Mouse (Mus musculus): ENCODE data around the gene Emg1.

DNA sequence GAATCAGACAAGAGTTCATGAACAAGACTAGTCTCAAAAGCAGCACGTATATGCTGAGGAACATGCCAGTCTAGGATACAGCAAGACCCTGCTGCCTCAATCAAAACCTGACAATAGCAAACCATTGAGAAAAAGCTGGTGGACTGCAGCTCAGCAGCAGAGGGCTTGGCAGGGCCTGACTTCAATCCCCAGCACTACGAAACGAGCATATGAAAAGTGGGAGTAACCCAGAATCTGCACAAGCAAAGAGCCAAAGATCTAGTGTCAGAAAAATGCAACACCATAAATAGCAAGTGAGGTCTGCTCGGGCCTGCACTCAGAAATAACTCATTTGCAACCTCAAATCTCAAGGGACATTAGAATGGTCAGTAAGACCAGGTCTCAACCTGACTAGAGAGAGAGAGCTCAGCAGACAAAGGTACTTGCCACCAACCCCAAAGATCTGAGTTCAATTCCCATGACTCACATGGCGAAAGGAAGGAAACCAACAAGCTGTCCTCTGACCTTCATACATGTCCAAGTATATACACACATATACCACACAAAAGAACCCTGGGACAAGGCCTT, 5.8 kb downstream of the Emg1 start:
- no peak for TF ChIP-seq CTCF (IDR thresholded peaks at IDR 0.05; ENCODE audit: low read depth, low read length)
- no peak for TF ChIP-seq GATA1 (IDR thresholded peaks at IDR 0.05; ENCODE audit: borderline replicate concordance, low read length)
